Mouse (Mus musculus) erythroblast, embryonic 14.5 days (primary cell): ENCODE measurements around the gene Ier5l.

Experiments used
- GATA1 ChIP-seq: IDR thresholded peaks from 2 replicates; pipeline ENCODE4 v1.6.1; 2012; ENCODE audit warnings: low read length, inconsistent platforms, mixed read lengths
- TAL1 ChIP-seq: IDR thresholded peaks from 3 replicates; pipeline ENCODE4 v1.6.1; 2012; ENCODE audit warnings: low read length, inconsistent platforms, mixed read lengths

DNA sequence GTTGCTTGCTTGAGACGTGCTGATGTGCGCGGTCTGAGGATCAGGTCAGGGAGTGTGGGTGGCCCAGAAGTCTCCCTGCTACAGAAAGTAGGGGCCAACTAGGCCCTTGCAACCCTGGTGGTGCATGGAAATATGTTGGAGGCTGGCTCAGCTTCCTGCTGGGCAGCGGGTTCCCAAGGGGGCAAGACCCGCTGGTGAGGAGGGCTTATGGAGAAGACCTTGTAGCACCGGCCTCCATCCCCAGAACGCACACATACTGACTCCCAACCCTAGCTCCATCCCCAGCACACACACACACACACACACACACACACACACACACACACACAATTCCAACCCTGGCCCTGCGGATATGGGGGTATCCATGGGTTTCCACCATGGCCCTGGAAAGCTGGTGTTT, 3.0 kb downstream of the Ier5l start:
- no peak for TF ChIP-seq GATA1
- TF ChIP-seq TAL1: no peak
